Mouse (Mus musculus): ENCODE results near the gene Ptprd.

DNA sequence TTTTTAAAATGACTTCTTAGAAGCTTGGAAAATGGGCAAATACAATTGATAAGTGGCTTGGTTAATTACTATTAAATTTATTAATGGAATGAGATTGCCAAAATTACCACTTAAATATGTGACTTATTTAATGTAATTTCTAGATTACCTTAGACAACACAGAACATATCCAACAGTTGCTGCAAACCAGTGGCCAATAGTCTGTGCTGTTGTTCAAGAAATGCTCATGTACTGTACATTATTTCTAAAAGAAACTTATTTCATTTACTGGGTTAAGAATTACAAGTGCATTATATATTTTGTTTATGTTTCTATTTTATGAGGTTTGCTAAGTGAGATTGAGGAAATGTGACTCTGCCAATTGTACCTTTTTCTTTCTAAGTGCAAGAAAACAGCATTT, 567.3 kb downstream of the Ptprd start:
- TF ChIP-seq GATA1 (IDR thresholded peaks at IDR 0.05; ENCODE audit: borderline replicate concordance, low read length) (no peak), FLI1 (IDR thresholded peaks at IDR 0.05; ENCODE audit: low read length) (no peak)
